Mouse (Mus musculus): ENCODE results near the gene Jph4.

The Jph4 gene

DNA sequence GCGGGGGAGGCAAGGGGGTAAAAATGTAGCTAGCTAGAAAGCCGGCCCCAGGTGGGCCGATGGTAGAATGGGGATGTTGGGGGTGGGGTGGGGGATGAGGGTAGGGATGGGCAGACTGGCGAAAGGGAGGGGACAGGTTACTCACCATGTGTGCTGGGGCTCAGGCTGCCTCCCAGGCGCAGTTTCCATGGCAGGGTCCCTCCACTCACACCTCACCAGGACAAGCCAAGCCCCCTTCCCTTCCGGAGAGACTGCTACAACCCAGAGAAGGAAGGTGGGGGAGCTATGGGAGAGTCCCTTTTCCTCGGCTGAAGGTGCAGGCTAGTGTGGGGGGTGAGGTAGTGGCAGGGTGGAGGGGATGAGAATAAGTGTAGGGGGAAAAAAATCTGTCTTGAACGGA lies 889 bp downstream of the Jph4 start:
- no peak for DNase-seq

DNA sequence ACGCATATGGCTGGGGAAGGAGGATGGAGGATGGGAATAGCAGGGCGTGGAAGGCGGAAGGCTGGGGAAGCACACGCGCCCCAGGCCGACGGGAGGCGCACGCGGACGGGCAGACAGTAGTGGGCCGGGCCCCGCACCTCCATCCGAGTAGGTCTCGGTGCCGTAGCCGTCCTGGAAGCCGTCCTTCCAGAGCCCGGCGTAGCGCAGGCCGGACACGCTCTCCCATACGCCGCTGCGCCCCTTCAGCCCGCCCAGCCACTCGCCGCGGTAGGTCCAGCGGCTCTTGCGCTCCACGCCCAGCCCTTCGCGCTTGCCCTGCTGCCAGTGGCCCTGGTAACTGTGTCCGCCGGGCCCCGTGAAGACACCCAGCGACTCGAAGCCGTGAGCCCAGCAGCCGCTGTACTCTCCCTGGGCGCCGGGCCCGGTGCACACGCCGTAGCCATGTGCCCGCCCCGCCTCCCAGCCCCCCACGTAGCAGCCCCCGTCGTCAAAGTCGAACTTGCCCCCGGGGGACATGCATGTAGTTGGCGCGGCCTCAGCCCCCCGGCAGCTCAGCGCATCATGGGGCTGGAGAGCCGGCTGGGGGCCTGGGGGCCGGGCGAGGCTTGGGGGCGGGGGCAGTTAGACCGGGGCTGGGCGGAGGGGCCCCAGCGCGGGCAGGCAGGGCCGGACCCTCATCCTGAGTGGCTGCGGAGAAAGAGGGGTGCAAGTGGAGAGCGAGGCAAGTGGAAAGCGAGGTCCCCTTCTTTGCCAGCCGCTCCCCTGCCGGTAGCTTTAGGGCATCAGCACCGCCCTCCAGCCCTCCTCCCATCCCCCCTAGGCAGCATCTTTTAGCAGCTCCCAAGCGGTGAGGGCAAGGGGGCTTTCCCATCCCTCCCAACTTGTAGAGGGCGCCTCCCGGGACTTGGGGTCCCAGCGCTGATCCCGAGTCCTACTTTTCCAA lies 1.7 kb downstream of the Jph4 start:
- DNase-seq, result no peak

DNA sequence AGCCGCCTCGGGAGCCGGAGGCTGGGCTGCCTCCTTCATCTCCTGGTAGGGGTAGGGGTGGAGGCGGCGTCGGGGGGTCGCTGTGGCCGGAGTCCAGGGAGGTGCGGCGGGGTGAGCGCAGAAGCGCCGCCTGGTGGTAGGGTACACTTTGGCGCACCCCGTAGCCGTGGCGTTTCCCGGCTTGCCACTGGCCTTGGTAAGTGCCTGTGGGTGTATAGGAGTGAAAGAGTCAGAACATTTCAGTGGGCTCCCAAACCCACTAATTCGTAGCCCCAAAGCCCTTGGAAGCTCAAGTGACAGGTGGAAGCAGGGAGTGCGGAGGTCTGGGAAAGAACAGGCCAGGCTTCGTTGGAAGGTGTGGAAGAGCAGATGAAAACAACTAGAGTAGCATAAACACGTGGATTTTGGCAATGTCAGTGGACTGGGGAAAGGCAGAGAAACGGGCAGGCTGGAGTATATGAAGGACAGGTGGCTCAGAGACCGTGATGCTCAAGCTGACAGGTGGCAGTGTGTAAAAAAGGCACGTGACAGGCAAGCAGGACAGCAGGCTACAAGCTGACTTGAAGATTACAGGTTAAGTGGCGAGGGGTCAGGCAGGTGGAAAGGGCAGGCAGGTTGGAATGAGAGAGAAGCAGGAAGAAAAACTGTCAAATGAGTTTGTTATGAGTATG lies 2.6 kb downstream of the Jph4 start:
- DNase-seq, result peak; percentile 51

DNA sequence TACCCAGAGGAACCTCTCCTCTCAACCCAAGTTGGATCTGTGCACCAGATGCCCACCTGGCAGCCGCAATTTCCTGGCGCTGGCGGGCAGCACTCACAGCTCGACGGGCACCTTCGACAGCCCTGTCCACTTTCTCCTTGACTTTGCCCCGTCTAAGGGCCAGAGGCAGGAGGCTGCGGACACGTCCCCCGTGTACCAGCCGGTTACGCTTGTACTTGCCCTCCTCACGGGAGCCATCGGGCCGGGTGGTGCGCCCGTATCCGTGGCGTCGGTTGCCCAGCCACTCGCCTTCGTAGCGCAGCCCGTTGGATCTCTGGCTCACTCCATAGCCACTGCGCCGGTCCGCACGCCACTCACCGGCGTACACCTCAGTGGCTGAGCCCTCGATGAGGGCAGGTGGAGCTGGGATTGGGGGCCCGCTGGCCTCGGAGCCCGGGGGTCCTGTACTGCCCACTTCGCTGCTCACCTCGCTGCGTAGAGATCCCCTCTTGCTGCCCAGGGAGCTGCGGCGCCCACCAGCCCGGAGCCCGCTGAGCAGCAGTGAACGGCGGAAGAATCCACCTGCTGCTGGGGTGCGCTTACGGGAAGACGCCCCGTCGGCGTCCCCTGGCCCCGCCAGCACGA lies 3.3 kb downstream of the Jph4 start:
- DNase-seq, result no peak

DNA sequence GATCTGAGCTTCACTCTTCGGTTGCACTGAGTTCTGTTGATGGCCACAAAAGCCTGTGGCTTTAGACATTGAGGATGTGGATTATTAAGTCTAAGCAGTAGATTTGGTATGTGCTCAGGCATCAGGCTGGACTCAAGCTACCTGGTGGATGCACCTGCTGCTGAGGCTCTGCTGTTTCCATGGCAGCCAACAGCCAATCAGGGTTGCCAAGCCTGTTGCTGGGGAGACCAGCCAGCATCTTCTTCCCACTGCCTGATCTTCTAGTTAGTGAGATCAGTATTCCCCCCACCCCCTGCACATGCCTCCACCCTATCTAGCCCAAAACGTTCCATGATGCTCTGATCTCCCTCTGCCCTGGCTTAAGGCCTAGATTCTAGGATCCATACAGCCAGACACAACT lies 5.0 kb downstream of the Jph4 start:
- DNase-seq, result no peak

DNA sequence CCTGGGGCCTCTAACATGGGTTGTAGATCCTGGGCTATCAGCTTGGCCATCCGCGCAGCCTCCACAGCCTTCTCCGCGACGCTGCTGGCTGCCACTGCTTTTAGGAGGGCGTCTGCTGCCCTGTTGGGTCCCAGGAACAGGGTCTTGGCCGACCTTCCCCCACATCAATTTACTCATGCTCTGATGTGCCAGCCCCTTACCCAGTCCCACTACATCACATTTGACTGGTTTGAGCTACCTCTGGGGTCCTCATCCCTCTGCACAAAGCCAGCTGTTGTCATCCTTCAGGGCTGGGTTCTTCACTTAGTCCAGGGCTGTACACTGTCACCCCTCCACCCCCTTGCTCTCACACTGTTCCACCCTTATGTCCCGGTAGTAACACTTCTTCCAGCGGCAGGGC lies 6.7 kb downstream of the Jph4 start:
- DNase-seq, result no peak

DNA sequence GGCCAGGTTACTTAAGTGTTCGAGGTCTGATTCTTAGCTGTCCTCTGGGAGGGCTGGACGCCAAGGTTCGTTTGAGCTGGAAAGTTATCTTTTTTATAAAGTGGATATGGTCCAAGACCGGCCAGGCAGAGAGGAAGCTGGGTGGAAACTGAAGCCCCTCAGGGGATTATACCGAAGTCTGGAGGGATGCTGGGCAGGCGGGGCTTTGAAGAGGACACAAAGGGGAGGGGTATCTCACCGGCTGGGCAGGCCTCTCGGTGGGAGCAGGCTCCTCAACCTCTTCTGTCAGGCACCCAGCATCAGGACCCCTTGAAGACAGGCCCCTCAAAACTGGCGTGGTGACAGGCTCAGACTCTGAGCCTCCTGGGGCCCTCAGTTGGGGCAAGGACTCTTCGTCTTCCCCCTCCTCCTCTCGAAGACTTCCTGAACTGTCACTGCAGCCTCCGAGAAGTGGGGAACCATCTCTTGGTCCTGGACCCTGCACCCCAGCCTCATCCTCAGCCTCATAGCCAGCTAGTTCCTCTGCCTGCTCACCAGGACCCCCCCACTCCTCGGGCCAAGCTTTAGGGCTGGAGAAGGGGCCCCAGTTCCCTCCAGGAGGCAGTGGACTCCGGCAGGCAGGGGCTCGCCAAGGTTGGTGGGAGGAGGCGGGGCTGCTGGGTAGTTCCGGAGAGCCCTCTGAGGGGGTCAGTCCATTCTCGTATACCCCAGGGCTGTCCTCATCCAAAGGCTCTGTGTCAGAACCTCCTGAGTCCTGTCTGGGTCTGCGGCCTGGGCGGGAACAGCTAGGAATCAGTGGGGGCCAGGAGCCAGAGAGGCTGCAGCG lies 7.5 kb downstream of the Jph4 start:
- DNase-seq, result no peak

DNA sequence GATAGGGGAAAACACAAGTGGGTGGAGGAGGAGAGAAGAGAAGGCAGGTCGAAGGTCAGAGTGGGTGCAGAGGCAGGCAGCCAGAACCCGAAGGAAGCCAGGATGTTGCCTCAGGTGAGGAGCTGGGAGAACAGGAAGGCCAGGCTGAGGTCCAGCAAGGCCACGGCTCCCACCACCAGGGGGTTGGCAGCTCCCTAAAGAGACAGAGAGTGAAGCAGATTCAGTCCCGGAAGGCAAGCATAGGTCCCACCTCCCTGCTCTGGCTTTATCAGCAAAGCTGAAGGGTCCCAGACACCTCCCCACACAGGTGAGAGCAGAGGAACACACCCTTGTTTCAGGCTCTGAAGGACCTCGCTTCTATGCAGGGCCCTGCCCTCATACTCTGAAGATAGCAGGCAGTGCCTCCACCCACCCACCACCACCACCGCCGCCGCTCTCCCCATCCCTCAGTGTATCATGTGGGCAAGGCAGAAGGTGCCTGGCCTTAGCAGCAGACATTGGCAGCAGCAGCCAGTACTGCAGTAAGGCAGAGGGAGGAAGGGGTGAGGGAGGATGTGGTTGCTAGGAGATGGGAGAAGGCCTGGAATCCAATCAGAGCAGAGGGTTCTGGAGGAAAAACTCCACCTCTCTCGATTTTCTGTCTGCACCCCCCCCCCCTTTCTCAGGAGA lies 8.4 kb downstream of the Jph4 start:
- DNase-seq, result no peak

DNA sequence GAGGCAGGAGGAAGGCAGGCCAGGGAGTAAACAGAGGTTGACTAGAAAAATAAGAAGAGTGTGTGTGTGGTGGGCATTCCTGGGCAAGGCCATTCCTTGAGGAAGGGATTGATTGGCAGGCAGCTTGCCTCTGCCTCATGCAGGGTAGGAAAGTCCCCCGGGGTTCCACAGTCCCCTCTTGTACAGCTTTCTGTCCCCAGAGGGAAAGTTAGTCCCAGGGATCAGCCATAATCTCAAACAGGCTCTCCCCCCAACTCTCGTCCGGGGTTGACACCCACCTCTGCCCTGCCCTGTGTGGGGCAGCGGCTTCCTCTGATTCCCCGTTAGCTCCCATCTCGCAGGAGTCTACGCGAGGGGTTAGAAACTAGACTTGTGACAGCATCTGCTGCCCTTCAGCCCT lies 9.7 kb downstream of the Jph4 start:
- no peak for DNase-seq

DNA sequence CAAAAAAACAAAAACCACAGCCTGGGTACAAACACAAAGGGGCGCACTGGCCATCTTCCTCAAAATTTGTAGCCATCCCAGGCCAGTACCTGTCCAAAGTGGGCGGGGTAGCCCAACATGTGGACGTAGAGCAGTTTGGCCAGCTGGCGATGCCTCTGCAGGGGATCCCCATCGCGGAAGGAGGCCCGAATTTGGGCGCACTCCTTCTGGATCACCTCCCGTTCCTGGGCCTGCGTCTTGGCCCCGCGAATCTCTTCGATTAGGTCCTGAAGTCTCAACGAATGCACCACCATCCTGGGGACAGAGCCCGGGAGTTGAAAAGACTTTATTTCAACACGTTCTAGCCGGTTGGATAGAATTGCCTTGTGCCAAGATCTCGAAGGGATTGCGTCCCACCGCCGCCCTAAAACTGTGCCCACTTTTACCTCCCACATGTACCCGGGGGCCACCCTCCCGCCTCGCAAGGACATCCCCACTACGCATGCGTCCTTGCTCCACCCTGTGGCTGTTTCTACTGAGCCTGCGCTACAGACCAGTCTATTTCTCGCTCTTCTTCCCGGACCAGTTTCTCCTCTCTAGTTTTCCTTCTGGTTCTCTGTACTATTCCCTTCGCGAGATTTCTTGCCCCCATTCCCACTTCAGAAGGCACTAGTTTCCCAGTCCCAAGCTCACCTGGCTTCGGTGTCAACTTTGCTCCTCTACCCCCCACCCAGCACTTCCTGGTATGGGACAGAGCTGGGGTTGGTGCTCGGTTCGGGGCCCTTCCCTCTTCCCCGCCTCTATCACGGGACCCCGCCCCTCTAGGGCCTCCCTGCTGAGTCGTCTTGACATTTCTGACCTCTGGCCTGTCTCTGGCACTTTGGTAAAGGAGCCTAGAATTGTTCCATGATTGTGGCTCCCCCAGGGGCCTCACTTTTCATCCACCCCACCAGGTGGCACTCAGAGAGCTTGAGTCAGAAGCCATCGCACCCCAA lies 10.6 kb downstream of the Jph4 start, which contains the start of gene Ap1g2:
Gene Ap1g2, minus strand, starts transcription at position 758 of the 974 bp plus-strand sequence.
- peak; percentile 89 for DNase-seq

DNA sequence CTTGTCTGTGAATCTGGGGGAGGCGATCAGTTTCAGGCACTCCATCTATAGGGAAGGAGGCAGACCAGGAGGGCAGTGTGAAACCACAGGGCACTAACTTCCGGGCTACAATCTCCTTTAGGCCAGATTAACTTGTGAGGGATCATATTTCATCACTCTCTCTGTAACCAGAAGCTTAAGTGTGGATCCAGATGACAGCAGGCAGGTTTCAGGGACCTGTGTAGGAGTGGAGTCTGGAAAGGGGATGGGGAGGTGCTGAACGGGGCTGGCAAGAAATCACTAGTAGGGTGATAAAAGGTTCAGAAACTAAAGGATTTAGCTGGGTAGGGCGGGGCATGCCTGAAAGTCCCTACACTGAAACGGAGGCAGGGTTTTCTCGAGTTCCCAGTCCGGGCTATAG lies 11.3 kb downstream of the Jph4 start:
- DNase-seq, result no peak

DNA sequence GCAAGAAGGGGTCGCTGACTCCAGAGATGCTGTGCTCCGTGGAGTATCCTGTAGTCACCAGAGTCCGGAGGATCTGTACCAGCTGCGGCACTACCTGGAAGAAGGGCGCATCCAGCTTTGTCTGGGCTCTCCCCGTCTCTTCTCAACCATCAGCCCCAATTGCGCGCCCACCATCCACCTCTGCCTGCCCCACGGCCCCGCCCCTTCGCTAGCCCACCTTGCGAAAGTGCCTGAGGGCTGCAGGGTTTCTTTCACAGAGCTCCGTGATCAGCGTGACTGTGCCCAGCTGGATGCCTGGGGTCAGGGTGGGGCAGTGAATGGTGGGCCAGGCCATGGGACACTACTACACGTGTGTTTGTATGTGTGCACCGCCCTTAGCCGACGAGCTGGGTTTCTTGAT lies 12.4 kb downstream of the Jph4 start:
- no peak for DNase-seq

DNA sequence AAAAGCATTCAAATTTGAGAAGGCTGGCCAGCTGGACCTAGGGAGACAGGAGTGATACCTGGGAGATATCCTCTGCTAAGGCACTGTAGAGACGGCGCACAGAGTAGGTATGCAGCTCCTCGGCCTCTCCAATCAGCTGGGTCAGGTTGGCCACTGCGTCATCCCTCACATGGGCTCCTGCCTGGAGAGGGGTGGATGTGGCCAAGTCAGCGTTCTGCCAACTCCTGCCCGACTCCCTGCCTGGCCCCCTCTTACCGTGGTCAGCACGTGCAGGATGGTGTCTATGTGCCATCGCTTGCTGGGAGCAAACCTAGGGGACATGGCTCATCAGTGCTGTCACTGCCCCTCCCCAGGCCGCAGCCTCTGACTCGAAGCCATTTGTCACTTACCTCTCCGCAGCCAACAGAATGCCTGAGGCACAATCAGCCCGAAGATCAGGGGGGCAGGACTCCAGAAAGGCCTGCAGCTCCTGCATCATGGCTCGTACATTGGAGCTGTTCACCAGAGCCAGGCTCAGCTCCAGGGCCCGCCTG lies 14.4 kb downstream of the Jph4 start:
- DNase-seq, result no peak

DNA sequence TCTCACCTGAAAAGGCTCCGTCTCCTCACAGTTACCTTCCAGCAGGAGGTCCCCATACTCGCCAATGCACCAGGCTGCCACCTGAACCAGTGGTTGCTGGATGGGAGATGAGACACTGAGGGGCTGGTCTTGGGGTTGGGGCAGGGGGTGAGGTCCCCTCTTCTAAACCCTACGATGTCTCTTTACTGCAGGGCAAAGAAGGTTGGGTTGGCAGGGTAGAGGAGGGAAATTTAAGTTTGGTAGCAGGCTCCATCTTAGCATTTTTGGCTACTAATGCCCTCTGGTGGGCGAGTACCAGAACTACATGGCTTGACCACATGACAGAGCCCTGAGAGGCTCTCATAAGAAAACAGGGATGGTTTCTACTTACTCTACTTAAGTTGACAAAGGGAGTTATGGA lies 15.1 kb downstream of the Jph4 start:
- peak; percentile 58 for DNase-seq

DNA sequence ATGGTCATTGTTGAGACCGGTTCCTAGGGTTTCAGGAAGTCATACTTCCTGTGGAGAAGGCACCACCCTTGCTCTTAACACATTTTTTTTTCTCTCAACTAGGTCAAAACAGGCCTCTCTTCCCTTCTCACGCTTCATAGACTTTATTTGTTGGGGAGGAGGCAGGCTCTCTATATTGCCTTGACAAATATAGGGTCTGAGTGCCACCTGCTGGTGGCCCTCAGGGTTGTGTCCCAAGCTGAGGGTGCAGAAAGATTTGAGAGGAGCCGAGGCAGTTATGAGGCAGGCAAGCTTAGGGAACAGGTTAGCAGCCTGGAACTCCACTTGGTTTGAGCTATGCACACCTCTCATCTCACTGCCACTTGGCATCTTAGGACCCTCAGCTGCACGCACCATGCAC lies 18.7 kb downstream of the Jph4 start:
- peak; percentile 68 for DNase-seq

DNA sequence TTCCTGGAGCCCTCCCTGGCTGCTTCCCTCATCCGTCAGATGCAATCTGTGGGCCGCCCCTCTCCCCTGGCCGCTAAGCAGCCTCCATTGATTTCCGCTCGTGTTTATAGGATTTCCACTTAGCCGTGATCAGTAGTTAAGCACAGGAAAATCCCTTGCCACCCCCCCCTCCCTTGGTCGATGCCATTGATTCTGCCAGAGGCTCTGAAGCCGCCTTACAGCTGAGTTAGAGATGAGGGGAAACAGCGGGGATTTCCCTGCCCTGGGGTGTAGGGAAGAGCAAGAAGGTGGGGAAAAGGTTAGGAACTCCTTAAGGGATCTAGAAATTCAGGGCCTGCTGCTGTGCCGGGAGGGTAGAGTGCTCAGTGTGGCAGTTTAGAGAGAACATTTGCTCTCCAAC lies 19.1 kb downstream of the Jph4 start:
- DNase-seq, result no peak

DNA sequence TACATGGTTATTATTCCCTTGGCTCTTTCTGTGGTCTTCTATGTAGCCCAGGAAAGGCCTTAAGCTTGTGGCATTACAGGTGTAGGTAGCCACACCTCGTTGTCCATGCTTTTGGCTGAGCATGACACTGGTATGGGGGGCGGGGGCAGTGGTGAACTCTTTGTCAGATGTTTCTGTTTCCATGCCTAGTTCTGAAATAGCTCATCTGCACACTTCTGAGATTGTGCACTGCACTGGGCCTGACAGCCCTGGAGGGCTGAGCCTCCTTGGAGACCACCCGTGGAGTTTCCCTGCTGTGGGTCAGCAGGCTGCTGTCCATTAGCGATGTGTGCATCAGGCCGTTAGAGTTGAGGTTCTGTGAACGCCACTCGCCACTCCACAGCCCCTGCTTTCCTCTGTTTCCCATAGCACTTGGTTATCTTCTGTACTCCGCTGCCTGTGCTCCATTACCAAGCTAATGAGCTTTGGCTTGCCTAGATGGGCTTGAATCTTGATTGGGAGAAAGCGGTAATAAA lies 20.1 kb downstream of the Jph4 start:
- no peak for DNase-seq

DNA sequence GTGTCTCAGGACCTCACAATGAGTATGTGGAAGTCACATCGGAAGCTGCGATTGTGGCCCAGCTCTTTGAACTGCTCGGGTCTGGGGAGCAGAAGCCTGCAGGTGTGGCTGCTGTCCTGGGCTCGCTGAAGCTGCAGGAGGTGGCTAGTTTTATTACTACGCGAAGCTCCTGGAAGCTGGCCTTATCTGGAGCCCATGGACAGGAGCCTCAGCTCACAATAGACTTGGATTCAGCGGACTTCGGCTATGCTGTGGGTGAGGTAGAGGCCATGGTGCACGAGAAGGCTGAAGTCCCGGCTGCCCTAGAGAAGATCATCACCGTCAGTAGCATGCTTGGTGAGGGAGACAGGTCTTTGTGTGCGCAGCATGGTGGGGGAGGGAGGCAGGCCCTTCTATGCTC lies 21.1 kb downstream of the Jph4 start:
- no peak for DNase-seq

DNA sequence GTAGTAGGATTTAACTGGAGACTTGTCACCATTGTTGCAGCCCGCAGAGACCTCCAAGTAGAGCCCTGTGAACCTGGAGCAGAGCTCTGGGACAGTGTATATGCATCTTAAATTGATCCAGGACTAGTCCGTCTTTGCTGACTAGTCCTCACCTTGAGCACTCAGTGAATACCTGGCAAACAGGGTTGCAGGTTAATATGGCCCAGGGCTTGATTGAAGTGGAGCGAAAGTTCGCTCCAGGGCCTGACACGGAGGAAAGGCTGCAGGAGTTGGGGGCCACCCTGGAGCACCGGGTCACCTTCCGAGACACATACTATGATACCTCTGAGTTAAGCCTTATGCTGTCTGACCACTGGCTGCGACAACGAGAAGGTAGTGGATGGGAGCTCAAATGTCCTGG lies 21.5 kb downstream of the Jph4 start:
- DNase-seq, result no peak

DNA sequence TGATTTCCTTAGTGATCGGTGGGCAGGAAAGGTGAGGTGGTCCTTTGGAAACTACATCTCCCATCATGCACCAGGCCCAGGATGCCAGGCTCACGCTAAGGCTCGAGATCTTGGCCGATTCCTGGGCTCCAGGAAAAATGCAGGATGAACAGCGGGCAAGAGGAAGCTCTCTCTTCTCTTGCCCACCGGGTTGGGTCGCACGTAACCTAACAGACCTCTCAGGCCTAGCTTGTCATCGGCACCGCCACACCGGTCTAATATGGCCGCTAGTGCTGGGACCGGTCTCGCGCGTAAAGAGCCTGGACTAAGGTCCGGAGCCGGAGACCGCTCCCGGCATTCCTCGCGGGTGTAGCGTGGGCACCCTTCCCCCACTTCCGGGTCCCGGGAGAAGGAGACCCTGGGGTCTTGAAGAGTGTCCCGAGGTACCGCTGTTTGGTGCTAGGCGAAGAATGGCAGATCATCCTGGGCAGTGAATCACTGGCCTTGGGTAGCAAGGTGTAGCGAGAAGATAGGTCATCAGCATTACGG lies 22.0 kb downstream of the Jph4 start, which contains the start of gene Thtpa:
Gene Thtpa, plus strand, starts transcription at position 81 of the 528 bp plus-strand sequence.
- DNase-seq, result peak; percentile 70
